Mouse (Mus musculus): ENCODE data around the gene Ace. TPM values are rescaled to one million over a fixed set of nuclear protein-coding genes. Genes with fewer than 3 reads are reported as not detected.

Gene Ace
- polyA plus RNA-seq, 1 experiment from 2014 or later = 2.5 TPM

DNA sequence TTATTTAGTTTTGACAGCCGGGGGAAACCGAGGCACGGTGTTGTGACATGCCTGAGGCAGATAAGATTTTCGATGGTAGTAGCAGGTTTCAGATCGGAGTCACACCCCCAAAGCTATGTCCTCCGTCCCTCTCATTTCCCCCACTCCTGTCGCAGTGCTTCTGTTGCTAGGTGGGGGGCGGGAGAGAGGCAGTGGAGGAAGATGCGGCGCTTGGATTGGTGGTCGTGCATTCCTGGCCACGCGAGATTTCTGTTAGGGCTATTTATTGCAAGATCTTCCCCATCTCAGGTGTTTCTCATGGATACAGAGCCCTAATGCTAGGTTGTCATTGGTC, 69.6 kb downstream of the Ace start:
- no peaks in the 10 kb centered on the region for H3K27me3 ChIP-seq
- H3K36me3 ChIP-seq = no peaks in the 10 kb centered on the region
- H3K4me3 ChIP-seq = peak overlapping the region; percentile 80
- H3K9ac ChIP-seq (replicated peaks) = peak overlapping the region; percentile 90
- no peaks in the 10 kb centered on the region for H3K9me3 ChIP-seq
- whole genome bisulfite sequencing = under 1% methylated on average over 13 of the region's 13 CpGs
- H3K4me1 ChIP-seq = peaks cover 37% of the 10 kb centered on the region
- peak overlapping the region; percentile 84 for H3K4me2 ChIP-seq (replicated peaks)
- peak overlapping the region; percentile 90 for H3K27ac ChIP-seq (replicated peaks)
- peak; percentile 11; the same call in 1 of the 2 replicates for ATAC-seq (replicated peaks)

Other genes starting within 250 kb of the Ace start
- 32.3 and 32.5 TPM in 2 replicates for gene Cyb561, start 14.6 kb upstream of the Ace start, polyA plus RNA-seq (2015; fragmentation: Nextera tagmentation; extraction: Ambion mirVana)
- gene Ace3, start 26.7 kb downstream of the Ace start, polyA plus RNA-seq (2015; fragmentation: Nextera tagmentation; extraction: Ambion mirVana) = 0.08 TPM in 1 of 2 replicates, not detected in the other
- 0.57 and 0.59 TPM in 2 replicates for gene Kcnh6, start 40.2 kb downstream of the Ace start, polyA plus RNA-seq (2015; fragmentation: Nextera tagmentation; extraction: Ambion mirVana)
- gene Dcaf7, start 68.9 kb downstream of the Ace start, polyA plus RNA-seq (2015; fragmentation: Nextera tagmentation; extraction: Ambion mirVana) = 118 and 120 TPM in 2 replicates
- gene Taco1, start 98.1 kb downstream of the Ace start, polyA plus RNA-seq (2015; fragmentation: Nextera tagmentation; extraction: Ambion mirVana) = 7.2 and 7.3 TPM in 2 replicates
- gene Map3k3, start 116.7 kb downstream of the Ace start, polyA plus RNA-seq (2015; fragmentation: Nextera tagmentation; extraction: Ambion mirVana) = 14.2 TPM in 2 replicates
- gene Gm10840, start 192.9 kb downstream of the Ace start, polyA plus RNA-seq (2015; fragmentation: Nextera tagmentation; extraction: Ambion mirVana) = 0.74 and 1.3 TPM in 2 replicates
- 222 and 233 TPM in 2 replicates for gene Limd2, start 192.9 kb downstream of the Ace start, polyA plus RNA-seq (2015; fragmentation: Nextera tagmentation; extraction: Ambion mirVana)
- 30.1 and 32.2 TPM in 2 replicates for gene Strada, start 234.2 kb downstream of the Ace start, polyA plus RNA-seq (2015; fragmentation: Nextera tagmentation; extraction: Ambion mirVana)
- 88.5 and 97.6 TPM in 2 replicates for gene Ccdc47, start 248.4 kb downstream of the Ace start, polyA plus RNA-seq (2015; fragmentation: Nextera tagmentation; extraction: Ambion mirVana)
- 102 and 103 TPM in 2 replicates for gene Ddx42, start 249.0 kb downstream of the Ace start, polyA plus RNA-seq (2015; fragmentation: Nextera tagmentation; extraction: Ambion mirVana)

Measured in forebrain, embryonic 15.5 days (tissue).